Mouse (Mus musculus) embryonic facial prominence, embryonic 11.5 days (tissue): ENCODE data around the gene Cadps. TPM values are rescaled to one million over a fixed set of nuclear protein-coding genes. Genes with fewer than 3 reads are reported as not detected.

ENCODE experiments used
- ATAC-seq: fragments of 200-750 bp; cut with Nextera tagmentation; replicated peaks from 2 replicates; pipeline ENCODE4 v1.8.0; 2017; ENCODE audit warnings: low read depth; ENCODE audit not compliant: insufficient number of reproducible peaks, low FRiP score, low TSS enrichment
- DNase-seq: peaks from one replicate; pipeline ENCODE4 v3.0.0-alpha.2; 2015; ENCODE audit warnings: low spot score
- H3K27ac ChIP-seq: fragments of 300-500 bp; sonication (generic); replicated peaks from 2 replicates; pipeline ENCODE4 v1.5.1; 2014; ENCODE audit warnings: mild to moderate bottlenecking, low read depth, low read length, control low read depth
- H3K27me3 ChIP-seq: fragments of 300-500 bp; sonication (generic); 2 replicates; pipeline ENCODE4 v1.6.1; 2014; ENCODE audit warnings: mild to moderate bottlenecking, low read length, moderate library complexity, mixed read lengths; ENCODE audit not compliant: control insufficient read depth, insufficient read depth
- H3K36me3 ChIP-seq: fragments of 300-500 bp; sonication (generic); replicated peaks from 2 replicates; pipeline ENCODE4 v1.6.1; 2014; ENCODE audit warnings: low read depth, mild to moderate bottlenecking, low read length, moderate library complexity, mixed read lengths; ENCODE audit not compliant: control insufficient read depth, insufficient read depth
- H3K4me1 ChIP-seq: fragments of 300-500 bp; sonication (generic); 2 replicates; pipeline ENCODE4 v1.6.1; 2014; ENCODE audit warnings: low read length, mixed read lengths; ENCODE audit not compliant: control insufficient read depth, insufficient read depth
- H3K4me2 ChIP-seq: fragments of 300-500 bp; sonication (generic); 2 replicates; pipeline ENCODE4 v1.6.1; 2014; ENCODE audit warnings: low read depth, mild to moderate bottlenecking, control low read depth, low read length, moderate library complexity
- H3K4me3 ChIP-seq: fragments of 300-500 bp; sonication (generic); 2 replicates; pipeline ENCODE4 v1.5.1; 2014; ENCODE audit warnings: low read depth, low read length, control low read depth
- H3K9ac ChIP-seq: fragments of 300-500 bp; sonication (generic); replicated peaks from 2 replicates; pipeline ENCODE4 v1.6.1; 2014; ENCODE audit warnings: mild to moderate bottlenecking, control low read depth, low read length
- H3K9me3 ChIP-seq: fragments of 300-500 bp; sonication (generic); replicated peaks from 2 replicates; pipeline ENCODE4 v1.6.1; 2016; ENCODE audit warnings: mild to moderate bottlenecking, low read length, inconsistent platforms, mixed read lengths; ENCODE audit not compliant: control insufficient read depth
- WGBS: fragments of 180-500 bp; shearing (Covaris S2); extraction: QIAGEN DNeasy Blood & Tissue Kit; methylation state at CpG from one replicate; pipeline ENCODE4 v1.1.7; 2014; 5-methylcytosine and 5-hydroxymethylcytosine counted together
- polyA plus RNA-seq: library from polyadenylated mRNA; unstranded; fragments of >200 nt; fragmentation: Nextera tagmentation; extraction: Ambion mirVana; gene quantifications from 2 replicates; pipeline ENCODE4 v1.2.1, GENCODE M21; 2014

Cadps gene
- polyA plus RNA-seq, 1 experiment from 2014 or later: 5.3 TPM

- no peaks in the 10 kb centered on the region for H3K9me3 ChIP-seq
- no peak overlapping the region for H3K27ac ChIP-seq
- H3K9ac ChIP-seq: no peak overlapping the region
- H3K4me2 ChIP-seq: no peak overlapping the region
- WGBS: 77% methylated on average over 8 of the region's 8 CpGs
- no peak overlapping the region for H3K4me3 ChIP-seq
- no peaks in the 10 kb centered on the region for H3K36me3 ChIP-seq
- no peak for DNase-seq
- no peak for ATAC-seq
- H3K4me1 ChIP-seq: no peaks in the 10 kb centered on the region
- H3K27me3 ChIP-seq: no peaks in the 10 kb centered on the region
These were observed 367.8 kb downstream of the Cadps start for GRCm38 (mm10) chr14:12455064-12455591.

GRCm38 (mm10) chr14:12450807-12451206 is 372.1 kb downstream of the Cadps start:
- Histone ChIP-seq H3K4me3 (no peak overlapping the region), H3K4me2 (no peak overlapping the region), H3K9me3 (no peaks in the 10 kb centered on the region), H3K27ac (no peak overlapping the region), H3K9ac (no peak overlapping the region), H3K4me1 (no peaks in the 10 kb centered on the region), H3K27me3 (no peaks in the 10 kb centered on the region), H3K36me3 (no peaks in the 10 kb centered on the region)
- no peak for ATAC-seq
- no peak for DNase-seq
- 71% methylated on average over 3 of the region's 3 CpGs for WGBS

GRCm38 (mm10) chr14:12448883-12449282 is 374.0 kb downstream of the Cadps start:
- WGBS: 92% methylated on average over 6 of the region's 6 CpGs
- ATAC-seq (no peak), DNase-seq (no peak)
- Histone ChIP-seq H3K27ac (no peak overlapping the region), H3K9me3 (no peaks in the 10 kb centered on the region), H3K9ac (no peak overlapping the region), H3K4me3 (no peak overlapping the region), H3K27me3 (no peaks in the 10 kb centered on the region), H3K4me2 (no peak overlapping the region), H3K4me1 (no peaks in the 10 kb centered on the region), H3K36me3 (no peaks in the 10 kb centered on the region)

GRCm38 (mm10) chr14:12441019-12441418 is 381.9 kb downstream of the Cadps start:
- no peak for ATAC-seq
- H3K4me2 ChIP-seq: no peak overlapping the region
- no peaks in the 10 kb centered on the region for H3K27me3 ChIP-seq
- WGBS: 66% methylated on average over 2 of the region's 2 CpGs
- DNase-seq: no peak
- no peak overlapping the region for H3K27ac ChIP-seq
- H3K4me3 ChIP-seq: no peak overlapping the region
- H3K9ac ChIP-seq: no peak overlapping the region
- no peaks in the 10 kb centered on the region for H3K9me3 ChIP-seq
- H3K36me3 ChIP-seq: no peaks in the 10 kb centered on the region
- H3K4me1 ChIP-seq: no peaks in the 10 kb centered on the region

- WGBS: 84% methylated on average over 4 of the region's 4 CpGs
- Histone ChIP-seq H3K4me2 (no peak overlapping the region), H3K9me3 (no peaks in the 10 kb centered on the region), H3K27me3 (no peaks in the 10 kb centered on the region), H3K4me1 (no peaks in the 10 kb centered on the region), H3K36me3 (no peaks in the 10 kb centered on the region), H3K9ac (no peak overlapping the region), H3K27ac (no peak overlapping the region), H3K4me3 (no peak overlapping the region)
- ATAC-seq (no peak), DNase-seq (no peak)
These were observed 384.9 kb downstream of the Cadps start for GRCm38 (mm10) chr14:12437976-12438375.

GRCm38 (mm10) chr14:12437422-12437821 is 385.5 kb downstream of the Cadps start:
- H3K4me3 ChIP-seq: no peak overlapping the region
- H3K9ac ChIP-seq: no peak overlapping the region
- no peak overlapping the region for H3K27ac ChIP-seq
- H3K4me2 ChIP-seq: no peak overlapping the region
- H3K27me3 ChIP-seq: no peaks in the 10 kb centered on the region
- H3K4me1 ChIP-seq: no peaks in the 10 kb centered on the region
- 80% methylated on average over 7 of the region's 7 CpGs for WGBS
- no peak for ATAC-seq
- H3K9me3 ChIP-seq: no peaks in the 10 kb centered on the region
- no peaks in the 10 kb centered on the region for H3K36me3 ChIP-seq
- DNase-seq: no peak

- Histone ChIP-seq H3K4me3 (no peak overlapping the region), H3K4me2 (no peak overlapping the region), H3K9ac (no peak overlapping the region), H3K27ac (no peak overlapping the region), H3K36me3 (no peaks in the 10 kb centered on the region), H3K27me3 (no peaks in the 10 kb centered on the region), H3K9me3 (no peaks in the 10 kb centered on the region), H3K4me1 (no peaks in the 10 kb centered on the region)
- ATAC-seq (no peak), DNase-seq (no peak)
- 84% methylated on average over 14 of the region's 14 CpGs for WGBS
These were observed 385.9 kb downstream of the Cadps start for GRCm38 (mm10) chr14:12436903-12437368.

- Histone ChIP-seq H3K27ac (no peak overlapping the region), H3K4me3 (no peak overlapping the region), H3K4me1 (no peaks in the 10 kb centered on the region), H3K9me3 (no peaks in the 10 kb centered on the region), H3K9ac (no peak overlapping the region), H3K4me2 (no peak overlapping the region), H3K27me3 (no peaks in the 10 kb centered on the region), H3K36me3 (no peaks in the 10 kb centered on the region)
- WGBS: 76% methylated on average over 8 of the region's 8 CpGs
- DNase-seq (no peak), ATAC-seq (no peak)
These were observed 394.7 kb downstream of the Cadps start for GRCm38 (mm10) chr14:12428021-12428654.
